Mouse (Mus musculus): ENCODE results near the gene Nutf2-ps1. TPM values are rescaled to one million over a fixed set of nuclear protein-coding genes. Genes with fewer than 3 reads are reported as not detected.
"Not testable (repeated sequence)": the region's sequence is repeated elsewhere in the genome, so short reads cannot be mapped to it uniquely, and the experiment has no call there.

Nutf2-ps1 gene
- polyA plus RNA-seq (2012; ENCODE audit: insufficient read depth, insufficient read length, low replicate concordance, missing spikeins): not detected in 2 replicates

DNA sequence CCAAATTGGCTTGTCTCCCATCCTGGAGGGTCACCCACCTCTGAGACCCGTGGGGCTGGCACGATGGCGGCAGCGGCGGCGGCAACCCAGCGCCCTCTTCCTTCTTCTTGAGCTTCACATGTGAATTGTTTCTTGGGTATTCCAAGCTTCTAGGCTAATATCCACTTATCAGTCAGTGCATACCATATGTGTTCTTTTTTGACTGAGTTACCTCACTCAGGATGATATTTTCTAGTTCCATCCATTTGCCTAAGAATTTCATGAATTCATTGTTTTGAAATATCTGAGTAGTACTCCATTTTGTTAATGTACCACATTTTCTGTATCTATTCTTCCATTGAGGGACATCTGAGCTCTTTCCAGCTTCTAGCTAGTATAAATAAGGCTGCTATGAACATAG lies at the start of gene Nutf2-ps1:
TSS of gene Nutf2-ps1 (minus strand) at position 101 of the 400 bp plus-strand sequence.
- H3K4me3 ChIP-seq (ENCODE audit: insufficient read depth, low read depth, low read length); H3K27ac ChIP-seq (ENCODE audit: insufficient read depth, low read depth, low read length); H3K4me1 ChIP-seq (ENCODE audit: control insufficient read depth, insufficient read depth, low read length): not testable (repeated sequence)
- 97% methylated on average over 7 of the region's 7 CpGs for WGBS

DNA sequence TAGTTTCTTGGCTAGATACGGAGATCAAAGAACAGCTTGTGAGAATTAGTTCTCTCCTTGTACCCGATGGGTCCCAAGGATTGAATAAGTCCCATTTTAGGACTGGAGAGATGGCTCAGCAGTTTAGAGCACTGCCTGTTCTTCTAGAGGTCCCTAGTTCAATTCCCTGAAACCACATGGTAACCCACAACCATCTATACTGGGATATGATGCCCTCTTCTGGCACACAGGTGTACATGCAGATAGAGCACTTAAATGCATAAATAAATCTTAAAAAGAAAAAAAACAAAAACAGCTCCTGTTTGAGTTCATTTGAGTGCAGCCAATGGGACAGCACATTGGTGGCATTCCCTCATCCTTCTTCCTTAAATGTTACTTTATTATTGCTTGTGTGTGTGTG lies 49.2 kb upstream of the Nutf2-ps1 start:
- WGBS: 78% methylated on average over 2 of the region's 2 CpGs
- Histone ChIP-seq H3K4me3 (ENCODE audit: insufficient read depth, low read depth, low read length) (no peak overlapping the region), H3K4me1 (ENCODE audit: control insufficient read depth, insufficient read depth, low read length) (no peaks in the 10 kb centered on the region), H3K27ac (ENCODE audit: insufficient read depth, low read depth, low read length) (no peak overlapping the region)
- TF ChIP-seq CTCF (IDR thresholded peaks at IDR 0.05; ENCODE audit: insufficient read depth, low read depth, low read length) (no peak), POLR2A (IDR thresholded peaks at IDR 0.05; ENCODE audit: insufficient read depth, low read depth, low read length) (no peak)

DNA sequence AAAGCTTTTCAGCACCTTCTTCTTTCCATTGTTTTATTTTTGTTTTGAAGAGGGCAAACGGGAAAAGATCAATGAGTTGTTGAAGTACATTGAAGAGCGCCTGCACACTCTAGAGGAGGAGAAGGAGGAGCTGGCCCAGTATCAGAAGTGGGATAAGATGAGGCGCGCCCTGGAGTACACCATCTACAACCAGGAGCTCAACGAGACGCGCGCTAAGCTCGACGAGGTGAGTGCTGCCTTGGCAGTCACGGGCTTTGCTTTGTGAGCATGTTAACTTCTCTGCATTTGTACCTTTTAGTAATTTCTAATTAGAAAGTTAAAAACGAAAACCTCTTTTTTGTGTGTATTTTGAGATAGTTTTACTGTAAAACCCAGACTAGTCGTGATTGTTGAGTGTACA lies 32.8 kb upstream of the Nutf2-ps1 start:
- no peaks in the 10 kb centered on the region for H3K4me1 ChIP-seq (ENCODE audit: control insufficient read depth, insufficient read depth, low read length)
- H3K27ac ChIP-seq (ENCODE audit: insufficient read depth, low read depth, low read length): no peak overlapping the region
- no peak for TF ChIP-seq CTCF (IDR thresholded peaks at IDR 0.05; ENCODE audit: insufficient read depth, low read depth, low read length)
- no peak for TF ChIP-seq POLR2A (IDR thresholded peaks at IDR 0.05; ENCODE audit: insufficient read depth, low read depth, low read length)
- no peak overlapping the region for H3K4me3 ChIP-seq (ENCODE audit: insufficient read depth, low read depth, low read length)
- 87% methylated on average over 13 of the region's 13 CpGs for WGBS

DNA sequence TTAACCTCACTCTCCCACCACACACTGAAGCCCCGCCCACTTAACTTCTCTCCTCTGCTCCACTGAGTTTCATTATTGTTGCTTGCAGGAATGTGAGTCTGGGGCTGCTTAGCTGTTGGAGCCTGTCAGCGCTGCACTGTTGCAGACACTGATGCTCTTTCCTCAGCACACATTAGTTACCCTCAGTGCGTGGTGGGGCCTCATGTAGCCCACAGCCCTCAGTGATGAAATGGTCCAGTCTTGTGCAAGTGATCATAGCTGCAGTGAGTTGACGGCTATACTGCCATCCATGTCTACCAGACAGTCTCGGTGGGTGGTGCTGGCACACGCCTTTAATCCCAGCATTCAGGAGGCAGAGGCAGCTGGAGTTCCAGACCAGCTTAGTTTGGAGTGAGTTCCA lies 20.1 kb upstream of the Nutf2-ps1 start:
- WGBS: 31% methylated on average over 6 of the region's 6 CpGs
- H3K27ac ChIP-seq (ENCODE audit: insufficient read depth, low read depth, low read length): no peak overlapping the region
- H3K4me1 ChIP-seq (ENCODE audit: control insufficient read depth, insufficient read depth, low read length): peaks cover 10% of the 10 kb centered on the region
- TF ChIP-seq POLR2A (IDR thresholded peaks at IDR 0.05; ENCODE audit: insufficient read depth, low read depth, low read length): no peak
- no peak for TF ChIP-seq CTCF (IDR thresholded peaks at IDR 0.05; ENCODE audit: insufficient read depth, low read depth, low read length)
- no peak overlapping the region for H3K4me3 ChIP-seq (ENCODE audit: insufficient read depth, low read depth, low read length)

DNA sequence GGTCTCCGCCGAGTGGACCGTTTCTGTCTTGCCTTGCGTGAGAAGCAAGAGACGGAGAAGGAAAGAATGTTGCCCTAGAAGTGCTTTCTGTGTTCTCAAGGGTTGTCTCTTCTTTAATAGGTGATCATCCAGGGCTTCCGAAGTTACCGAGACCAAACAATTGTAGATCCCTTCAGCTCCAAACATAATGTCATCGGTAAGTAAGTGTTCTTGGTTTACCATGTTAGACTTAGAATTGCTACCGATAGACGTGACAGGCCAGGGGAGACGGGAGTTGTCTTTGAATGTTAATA lies 12.4 kb upstream of the Nutf2-ps1 start:
- Histone ChIP-seq H3K27ac (ENCODE audit: insufficient read depth, low read depth, low read length) (peak overlapping the region; percentile 98; the same call in 1 of the 2 replicates), H3K4me1 (ENCODE audit: control insufficient read depth, insufficient read depth, low read length) (peaks cover 2% of the 10 kb centered on the region; the same call in 1 of the 2 replicates), H3K4me3 (ENCODE audit: insufficient read depth, low read depth, low read length) (peak overlapping the region; percentile 82)
- WGBS: 1% methylated on average over 11 of the region's 11 CpGs
- TF ChIP-seq POLR2A (IDR thresholded peaks at IDR 0.05; ENCODE audit: insufficient read depth, low read depth, low read length): no peak
- TF ChIP-seq CTCF (IDR thresholded peaks at IDR 0.05; ENCODE audit: insufficient read depth, low read depth, low read length): no peak

DNA sequence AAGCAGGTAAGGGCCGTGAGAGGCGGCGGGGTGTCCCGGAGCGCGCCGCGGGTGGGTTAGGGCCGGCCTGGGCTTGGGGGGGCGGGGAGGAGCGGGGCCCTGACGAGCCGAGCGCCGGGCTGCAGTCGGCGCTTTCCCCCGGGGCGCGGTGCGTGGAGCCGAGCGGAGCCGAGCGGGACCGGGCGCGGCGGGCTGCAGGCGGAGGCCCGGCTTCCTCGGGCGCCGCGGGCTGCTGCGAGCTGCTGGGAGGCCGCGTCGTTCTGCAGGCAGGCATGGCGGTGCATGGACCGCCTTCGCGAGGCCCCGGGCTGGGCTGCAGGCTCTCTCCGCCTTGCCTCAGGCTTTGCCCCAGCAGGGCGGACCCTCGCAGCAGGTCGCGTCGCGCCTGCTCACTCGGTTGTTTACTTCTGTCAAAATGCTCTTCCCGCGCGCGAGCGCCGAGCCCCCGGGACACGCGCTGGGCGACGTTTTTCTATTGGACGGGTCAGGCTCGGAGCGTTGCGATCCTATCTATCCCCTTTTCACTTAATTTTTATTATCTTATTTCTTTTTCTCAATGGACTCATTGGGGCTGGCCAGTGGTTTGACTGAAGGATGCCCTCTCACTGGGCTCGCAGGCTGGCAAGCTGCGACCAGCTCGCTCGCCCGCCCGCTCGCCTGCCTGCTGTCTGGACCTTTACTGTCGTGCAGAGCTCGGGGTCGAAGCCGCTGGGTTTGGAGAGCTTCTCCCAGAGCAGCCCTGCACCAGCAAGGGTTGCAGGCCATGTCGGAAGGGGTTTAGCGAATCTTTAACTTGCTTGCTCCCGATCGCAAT lies 11.9 kb upstream of the Nutf2-ps1 start:
- TF ChIP-seq CTCF (IDR thresholded peaks at IDR 0.05; ENCODE audit: insufficient read depth, low read depth, low read length) (0 out of 2 replicates have a peak, but pooled peaks have one; percentile 5), POLR2A (IDR thresholded peaks at IDR 0.05; ENCODE audit: insufficient read depth, low read depth, low read length) (no peak)
- peak overlapping the region; percentile 82 for H3K4me3 ChIP-seq (ENCODE audit: insufficient read depth, low read depth, low read length)
- H3K4me1 ChIP-seq (ENCODE audit: control insufficient read depth, insufficient read depth, low read length): peaks cover 2% of the 10 kb centered on the region; the same call in 1 of the 2 replicates
- peak overlapping the region; percentile 98 for H3K27ac ChIP-seq (ENCODE audit: insufficient read depth, low read depth, low read length)
- WGBS: under 1% methylated on average over 58 of the region's 82 CpGs

DNA sequence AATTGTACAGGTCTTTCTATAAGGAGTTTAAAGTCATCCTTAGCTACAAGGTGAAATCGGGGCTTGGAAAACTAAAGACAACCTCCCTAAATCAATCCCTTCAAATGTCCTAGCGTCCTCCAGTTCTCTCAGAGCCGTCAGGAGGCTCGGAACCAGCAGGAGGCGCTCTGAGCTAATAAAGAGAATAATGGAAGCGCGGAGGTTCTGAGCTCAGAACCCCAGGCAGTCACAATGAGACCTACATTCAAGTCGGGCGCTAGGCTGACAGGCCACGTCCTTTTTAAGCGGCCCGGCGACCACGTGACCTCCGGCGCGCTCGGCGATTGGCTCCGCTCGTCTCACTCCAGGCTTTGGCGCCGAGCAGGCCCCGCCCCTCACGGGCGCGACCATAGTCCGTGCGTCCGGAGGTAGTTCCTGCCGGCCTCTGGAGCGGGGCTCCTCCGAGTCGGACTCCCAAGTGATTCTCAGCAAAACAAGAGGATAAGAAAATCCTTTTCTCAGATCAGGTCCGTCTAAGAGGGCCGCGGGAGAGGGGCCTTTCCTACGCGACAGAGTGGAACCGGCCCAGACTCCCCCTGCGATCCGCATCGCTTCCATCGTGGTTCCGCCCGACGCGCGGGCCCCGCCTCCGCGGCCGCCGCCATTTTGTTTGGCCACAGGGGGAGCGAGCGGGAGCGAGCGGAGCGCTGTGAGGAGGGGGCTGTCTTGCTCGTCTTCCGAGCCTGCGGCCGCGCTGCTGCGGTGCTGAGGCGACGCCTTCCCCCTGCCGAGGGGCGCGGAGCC lies 11.1 kb upstream of the Nutf2-ps1 start, which contains the start of gene Smc3:
TSS of gene Smc3 (plus strand) at position 642 of the 783 bp plus-strand sequence.
- Histone ChIP-seq H3K4me3 (ENCODE audit: insufficient read depth, low read depth, low read length) (peak within 1 kb of the TSS; percentile 82), H3K4me1 (ENCODE audit: control insufficient read depth, insufficient read depth, low read length) (no peaks in the 10 kb centered on the region), H3K27ac (ENCODE audit: insufficient read depth, low read depth, low read length) (peak within 1 kb of the TSS; percentile 98)
- under 1% methylated on average over 70 of the region's 70 CpGs for WGBS
- peak; percentile 67 for TF ChIP-seq CTCF (IDR thresholded peaks at IDR 0.05; ENCODE audit: insufficient read depth, low read depth, low read length)
- peak; percentile 88 for TF ChIP-seq POLR2A (IDR thresholded peaks at IDR 0.05; ENCODE audit: insufficient read depth, low read depth, low read length)

DNA sequence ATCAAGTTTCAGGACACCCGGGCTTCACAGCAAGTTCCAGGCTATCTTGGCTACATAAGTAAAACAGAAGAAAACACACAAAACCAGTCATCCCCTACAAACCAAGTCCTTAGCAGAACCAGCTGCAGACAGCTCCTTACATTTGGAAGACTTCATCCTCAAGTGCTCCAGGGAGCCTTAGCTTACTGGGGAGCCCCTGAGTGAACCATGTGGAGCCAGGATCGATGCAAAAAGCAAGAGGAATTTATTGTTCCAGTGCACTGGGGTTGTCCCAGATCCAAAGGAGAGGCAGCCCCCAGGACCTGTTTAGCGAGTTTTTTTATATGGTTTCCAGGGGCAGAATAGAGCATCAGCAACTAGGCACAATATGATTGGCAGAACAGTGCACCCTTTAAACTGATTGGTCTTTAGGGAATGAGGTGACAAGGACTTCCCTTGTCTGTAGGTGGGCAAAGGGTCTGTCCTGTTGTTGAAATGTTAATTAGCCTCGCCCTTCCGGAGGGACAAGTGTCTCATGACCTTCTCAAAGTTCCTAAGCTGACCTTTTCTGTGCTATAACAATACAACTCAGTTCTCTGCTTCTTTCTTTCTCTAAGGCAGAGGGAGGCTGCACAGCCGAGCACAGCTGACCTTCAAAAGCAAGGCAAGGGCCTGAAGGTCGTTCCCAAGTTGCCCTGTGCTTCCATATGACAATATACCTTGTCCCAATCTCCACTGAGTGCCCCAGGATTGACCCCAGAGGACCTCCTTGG lies 8.0 kb upstream of the Nutf2-ps1 start:
- Histone ChIP-seq H3K4me1 (ENCODE audit: control insufficient read depth, insufficient read depth, low read length) (no peaks in the 10 kb centered on the region), H3K27ac (ENCODE audit: insufficient read depth, low read depth, low read length) (no peak overlapping the region), H3K4me3 (ENCODE audit: insufficient read depth, low read depth, low read length) (no peak overlapping the region)
- no peak for TF ChIP-seq CTCF (IDR thresholded peaks at IDR 0.05; ENCODE audit: insufficient read depth, low read depth, low read length)
- TF ChIP-seq POLR2A (IDR thresholded peaks at IDR 0.05; ENCODE audit: insufficient read depth, low read depth, low read length): no peak
- 71% methylated on average over 7 of the region's 7 CpGs for WGBS

DNA sequence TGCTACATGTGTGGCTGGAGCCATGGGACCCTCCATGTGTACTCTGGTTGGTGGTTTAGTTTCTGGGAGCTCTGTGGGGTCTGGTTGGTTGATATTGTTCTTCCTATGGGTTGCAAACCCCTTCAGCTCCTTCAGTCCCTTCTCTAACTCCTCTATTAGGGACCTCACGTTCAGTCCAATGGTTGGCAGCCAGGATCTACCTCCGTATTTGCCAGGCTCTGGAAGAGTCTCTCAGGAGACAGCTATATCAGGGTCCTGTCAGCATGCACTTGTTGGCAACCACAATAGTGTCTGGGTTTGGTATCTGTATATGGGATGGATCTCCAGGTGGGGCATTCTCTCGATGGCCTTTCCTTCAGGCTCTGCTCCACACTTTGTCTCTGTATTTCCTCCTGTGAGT lies 1.2 kb downstream of the Nutf2-ps1 start:
- not testable (repeated sequence) for H3K27ac ChIP-seq (ENCODE audit: insufficient read depth, low read depth, low read length); H3K4me1 ChIP-seq (ENCODE audit: control insufficient read depth, insufficient read depth, low read length); H3K4me3 ChIP-seq (ENCODE audit: insufficient read depth, low read depth, low read length)
- WGBS: 92% methylated on average over 3 of the region's 3 CpGs

DNA sequence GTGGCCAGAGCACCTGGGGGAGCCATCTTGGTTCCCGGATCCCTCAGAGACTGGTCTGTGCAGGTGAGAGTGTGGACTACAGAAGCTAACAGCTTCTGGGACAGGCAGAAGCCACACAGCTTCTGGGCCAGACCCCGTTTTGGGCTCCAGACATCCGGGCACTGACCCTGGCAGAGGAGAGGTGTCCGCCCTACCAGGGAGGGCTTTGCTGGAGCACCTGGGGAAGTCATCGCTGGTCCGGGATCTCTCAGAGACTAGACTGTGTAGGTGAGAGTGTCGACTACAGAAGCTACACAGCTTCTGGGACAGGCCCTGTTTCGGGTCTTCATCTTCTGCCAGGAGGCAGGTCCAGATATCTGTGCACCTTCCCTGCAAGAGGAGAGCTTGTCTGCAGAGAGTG lies 8.6 kb downstream of the Nutf2-ps1 start:
- H3K4me1 ChIP-seq (ENCODE audit: control insufficient read depth, insufficient read depth, low read length); H3K4me3 ChIP-seq (ENCODE audit: insufficient read depth, low read depth, low read length); H3K27ac ChIP-seq (ENCODE audit: insufficient read depth, low read depth, low read length): not testable (repeated sequence)
- WGBS: 89% methylated on average over 8 of the region's 8 CpGs
